Mouse (Mus musculus) liver, embryonic 13.5 days (tissue): ENCODE results near the gene Pign. TPM values are rescaled to one million over a fixed set of nuclear protein-coding genes. Genes with fewer than 3 reads are reported as not detected.

ENCODE experiments used
- ATAC-seq: fragments of 200-750 bp; cut with Nextera tagmentation; 2 replicates; pipeline ENCODE4 v1.8.0; 2017; ENCODE audit warnings: low read depth, mild to moderate bottlenecking, moderate number of reproducible peaks, moderate library complexity
- DNase-seq: peaks from one replicate; pipeline ENCODE4 v3.0.0; 2022
- H3K27ac ChIP-seq: fragments of 300-500 bp; sonication (generic); 2 replicates; pipeline ENCODE4 v1.5.1; 2015; ENCODE audit warnings: moderate library complexity, mild to moderate bottlenecking, inconsistent platforms
- H3K27me3 ChIP-seq: fragments of 300-500 bp; sonication (generic); 2 replicates; pipeline ENCODE4 v1.6.1; 2015; ENCODE audit warnings: mild to moderate bottlenecking, inconsistent platforms
- H3K36me3 ChIP-seq: fragments of 300-500 bp; sonication (generic); 2 replicates; pipeline ENCODE4 v1.6.1; 2015; ENCODE audit warnings: mild to moderate bottlenecking, inconsistent platforms
- H3K4me1 ChIP-seq: fragments of 300-500 bp; sonication (generic); replicated peaks from 2 replicates; pipeline ENCODE4 v1.6.1; 2015; ENCODE audit warnings: inconsistent platforms
- H3K4me2 ChIP-seq: fragments of 300-500 bp; sonication (generic); 2 replicates; pipeline ENCODE4 v1.6.1; 2015; ENCODE audit warnings: inconsistent platforms, mild to moderate bottlenecking, moderate library complexity
- H3K4me3 ChIP-seq: fragments of 300-500 bp; sonication (generic); replicated peaks from 2 replicates; pipeline ENCODE4 v1.5.1; 2015; ENCODE audit warnings: mild to moderate bottlenecking, inconsistent platforms
- H3K9ac ChIP-seq: fragments of 300-500 bp; sonication (generic); 2 replicates; pipeline ENCODE4 v1.6.1; 2015; ENCODE audit warnings: mild to moderate bottlenecking, inconsistent platforms
- H3K9me3 ChIP-seq: fragments of 300-500 bp; sonication (generic); replicated peaks from 2 replicates; pipeline ENCODE4 v1.6.1; 2016; ENCODE audit warnings: inconsistent platforms
- WGBS: fragments of 180-500 bp; shearing (Covaris S2); methylation state at CpG from one replicate; pipeline ENCODE4 v1.1.7; 2015; ENCODE audit not compliant: insufficient replicate concordance; 5-methylcytosine and 5-hydroxymethylcytosine counted together
- microRNA-seq: library from miRNA; unstranded; fragments of <30 nt; microRNA quantifications from one replicate; pipeline ENCODE4, GENCODE M21; 2016
- polyA plus RNA-seq: library from polyadenylated mRNA; unstranded; fragments of >200 nt; fragmentation: Nextera tagmentation; extraction: Ambion mirVana; gene quantifications from 2 replicates; pipeline ENCODE4 v1.2.1, GENCODE M21; 2015

Gene Pign
- polyA plus RNA-seq, 1 experiment from 2014 or later, result 4.1 TPM

DNA sequence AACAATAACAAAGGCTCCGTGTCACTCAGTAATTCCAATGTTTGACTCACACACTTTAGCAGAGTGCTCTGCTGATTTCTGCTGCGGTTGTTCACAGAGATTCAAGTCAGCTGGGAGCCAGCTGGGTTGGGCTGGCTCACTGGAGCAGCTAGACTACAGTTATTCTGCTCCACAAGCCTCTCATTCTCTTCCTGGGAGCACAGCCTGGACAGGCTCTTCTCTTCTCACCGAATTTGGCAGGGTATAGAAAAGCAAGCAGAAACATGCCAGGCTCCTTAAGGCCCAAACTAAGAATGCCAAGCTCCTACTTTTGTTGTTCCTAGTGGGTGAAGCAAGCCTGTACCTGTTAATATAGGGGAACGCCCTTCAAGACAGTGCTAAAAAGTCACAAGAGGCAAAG, 176.4 kb downstream of the Pign start:
- Histone ChIP-seq H3K27me3 (no peaks in the 10 kb centered on the region), H3K36me3 (no peaks in the 10 kb centered on the region), H3K4me2 (no peak overlapping the region), H3K9me3 (no peaks in the 10 kb centered on the region), H3K4me1 (no peaks in the 10 kb centered on the region), H3K4me3 (no peak overlapping the region), H3K9ac (no peak overlapping the region), H3K27ac (no peak overlapping the region)
- 53% methylated on average over 4 of the region's 4 CpGs for WGBS
- ATAC-seq (no peak), DNase-seq (no peak)

Small RNA genes lying within 50 kb of the gene (microRNA-seq; reads per million reads assigned to microRNA genes)
- gene Gm22426, result not detected

Other genes starting within 250 kb of the Pign start
- gene Relch, start 184 bp upstream of the Pign start, polyA plus RNA-seq, result 12.4 and 13.4 TPM in 2 replicates
- 0.39 and 0.40 TPM in 2 replicates for gene Tnfrsf11a, start 117.0 kb upstream of the Pign start, polyA plus RNA-seq